Mouse (Mus musculus) midbrain, embryonic 16.5 days (tissue): ENCODE measurements at regions not wholly inside any gene's neighbourhood (a gene's known extent, or its start where the extent isn't known, plus 50 kb on each side); places are given as distances from the start of the nearest gene placed in this dataset.

Experiments
- ATAC-seq: fragments of 200-750 bp; cut with Nextera tagmentation; 2 replicates; pipeline ENCODE4 v1.8.0; 2017; ENCODE audit warnings: moderate TSS enrichment
- H3K27ac ChIP-seq: fragments of 300-500 bp; sonication (generic); 2 replicates; pipeline ENCODE4 v1.5.1; 2014; ENCODE audit warnings: mild to moderate bottlenecking, low read length, mixed read lengths
- H3K27me3 ChIP-seq: fragments of 300-500 bp; sonication (generic); 2 replicates; pipeline ENCODE4 v1.6.1; 2014; ENCODE audit warnings: low read depth, low read length, mixed read lengths; ENCODE audit not compliant: control insufficient read depth, insufficient read depth
- H3K36me3 ChIP-seq: fragments of 300-500 bp; sonication (generic); 2 replicates; pipeline ENCODE4 v1.6.1; 2014; ENCODE audit warnings: mild to moderate bottlenecking, low read length, moderate library complexity, mixed read lengths; ENCODE audit not compliant: control insufficient read depth, insufficient read depth
- H3K4me1 ChIP-seq: fragments of 300-500 bp; sonication (generic); 2 replicates; pipeline ENCODE4 v1.6.1; 2014; ENCODE audit warnings: mild to moderate bottlenecking, low read length, mixed read lengths; ENCODE audit not compliant: control insufficient read depth, insufficient read depth
- H3K4me2 ChIP-seq: fragments of 300-500 bp; sonication (generic); 2 replicates; pipeline ENCODE4 v1.6.1; 2014; ENCODE audit warnings: mild to moderate bottlenecking, low read length, mixed read lengths
- H3K4me3 ChIP-seq: fragments of 300-500 bp; sonication (generic); 2 replicates; pipeline ENCODE4 v1.5.1; 2014; ENCODE audit warnings: low read depth, mild to moderate bottlenecking, low read length, moderate library complexity, mixed read lengths
- H3K9ac ChIP-seq: fragments of 300-500 bp; sonication (generic); 2 replicates; pipeline ENCODE4 v1.6.1; 2014; ENCODE audit warnings: low read depth, low read length, mixed read lengths
- H3K9me3 ChIP-seq: fragments of 300-500 bp; sonication (generic); replicated peaks from 2 replicates; pipeline ENCODE4 v1.6.1; 2014; ENCODE audit warnings: mild to moderate bottlenecking, low read length, mixed read lengths; ENCODE audit not compliant: control insufficient read depth, poor library complexity, severe bottlenecking
- WGBS: fragments of 180-500 bp; shearing (Covaris S2); extraction: QIAGEN DNeasy Blood & Tissue Kit; methylation state at CpG from one replicate; pipeline ENCODE4 v1.1.7; 2014; 5-methylcytosine and 5-hydroxymethylcytosine counted together

GRCm38 (mm10) chr4:75884371-75884770, 606.3 kb upstream of the Dmac1 start:
- Histone ChIP-seq H3K4me1 (no peaks in the 10 kb centered on the region), H3K27me3 (no peaks in the 10 kb centered on the region), H3K9ac (no peak overlapping the region), H3K4me2 (no peak overlapping the region), H3K36me3 (no peaks in the 10 kb centered on the region), H3K9me3 (no peaks in the 10 kb centered on the region), H3K27ac (no peak overlapping the region), H3K4me3 (no peak overlapping the region)
- WGBS: 96% methylated on average over 4 of the region's 4 CpGs
- ATAC-seq: no peak

GRCm38 (mm10) chr4:75869771-75870170, 591.7 kb upstream of the Dmac1 start:
- Histone ChIP-seq H3K27ac (no peak overlapping the region), H3K4me3 (no peak overlapping the region), H3K9ac (no peak overlapping the region), H3K36me3 (no peaks in the 10 kb centered on the region), H3K4me2 (no peak overlapping the region), H3K9me3 (no peaks in the 10 kb centered on the region), H3K4me1 (no peaks in the 10 kb centered on the region), H3K27me3 (no peaks in the 10 kb centered on the region)
- WGBS: 78% methylated on average over 1 of the region's 1 CpGs
- no peak for ATAC-seq

DNA sequence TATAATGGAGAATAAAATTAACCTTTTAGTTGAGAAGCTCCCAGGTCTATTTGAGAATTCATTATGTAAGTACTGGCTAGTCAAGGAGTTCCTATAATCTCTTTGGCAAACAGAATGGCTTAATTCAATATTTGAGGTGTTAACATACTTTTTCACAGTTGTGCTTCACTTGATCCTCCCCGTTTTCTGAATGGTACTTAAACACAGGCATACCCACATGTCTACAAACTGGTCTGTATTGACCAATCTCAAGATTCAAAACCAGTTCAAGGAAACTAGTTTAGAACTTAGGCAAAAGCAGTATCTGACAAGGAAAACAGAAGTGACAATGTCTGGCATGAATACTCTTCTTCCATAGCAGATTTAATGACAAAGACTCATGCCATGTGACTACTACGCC, 583.0 kb upstream of the Dmac1 start:
- Histone ChIP-seq H3K4me3 (no peak overlapping the region), H3K4me1 (peaks cover 4% of the 10 kb centered on the region; the same call in 1 of the 2 replicates), H3K36me3 (no peaks in the 10 kb centered on the region), H3K27me3 (no peaks in the 10 kb centered on the region), H3K4me2 (no peak overlapping the region), H3K9ac (no peak overlapping the region), H3K27ac (no peak overlapping the region), H3K9me3 (no peaks in the 10 kb centered on the region)
- ATAC-seq: no peak
- WGBS: 66% methylated on average over 2 of the region's 2 CpGs

GRCm38 (mm10) chr4:75857769-75858408, 579.8 kb upstream of the Dmac1 start:
- H3K27me3 ChIP-seq: no peaks in the 10 kb centered on the region
- no peaks in the 10 kb centered on the region for H3K9me3 ChIP-seq
- peak; percentile 78 for ATAC-seq
- no peaks in the 10 kb centered on the region for H3K36me3 ChIP-seq
- no peak overlapping the region for H3K9ac ChIP-seq
- H3K27ac ChIP-seq: no peak overlapping the region
- 49% methylated on average over 2 of the region's 2 CpGs for WGBS
- H3K4me3 ChIP-seq: no peak overlapping the region
- peaks cover 4% of the 10 kb centered on the region; the same call in 1 of the 2 replicates for H3K4me1 ChIP-seq
- H3K4me2 ChIP-seq: no peak overlapping the region

DNA sequence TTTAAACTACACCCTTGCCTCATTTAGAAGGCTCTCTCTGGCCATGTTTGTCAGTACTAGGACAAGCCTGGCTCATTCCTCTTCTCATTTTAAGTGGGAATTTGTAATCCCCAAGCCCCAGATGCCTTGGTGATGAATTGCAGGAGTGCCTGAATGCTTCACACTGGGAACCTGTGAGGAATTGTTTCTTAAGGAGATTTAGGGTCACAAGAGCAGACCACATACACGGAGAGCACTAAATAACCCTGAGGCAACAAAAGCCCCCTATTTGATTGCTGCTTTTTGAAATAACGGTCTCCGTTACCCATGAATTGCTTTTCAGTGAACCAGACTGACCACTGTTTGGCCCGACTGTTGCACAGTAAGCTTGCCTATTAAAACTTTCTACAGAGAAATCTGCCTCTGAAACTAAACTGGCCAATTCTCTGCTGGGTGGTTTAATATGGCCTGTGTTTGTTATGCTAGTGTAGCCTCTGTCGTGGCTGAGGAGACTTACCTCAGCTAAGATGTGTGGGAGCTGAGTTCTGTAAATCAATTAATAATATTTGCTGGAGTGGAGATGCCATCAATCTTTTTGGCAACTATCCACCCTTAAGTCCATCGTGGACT, 577.7 kb upstream of the Dmac1 start:
- H3K9ac ChIP-seq: no peak overlapping the region
- no peak for ATAC-seq
- H3K4me3 ChIP-seq: no peak overlapping the region
- H3K27me3 ChIP-seq: no peaks in the 10 kb centered on the region
- no peak overlapping the region for H3K4me2 ChIP-seq
- peaks cover 4% of the 10 kb centered on the region; the same call in 1 of the 2 replicates for H3K4me1 ChIP-seq
- no peaks in the 10 kb centered on the region for H3K36me3 ChIP-seq
- H3K27ac ChIP-seq: no peak overlapping the region
- no peaks in the 10 kb centered on the region for H3K9me3 ChIP-seq
- WGBS: 23% methylated on average over 6 of the region's 6 CpGs

GRCm38 (mm10) chr4:75850343-75850742, 572.2 kb upstream of the Dmac1 start:
- no peak for ATAC-seq
- Histone ChIP-seq H3K36me3 (no peaks in the 10 kb centered on the region), H3K27ac (no peak overlapping the region), H3K9me3 (no peaks in the 10 kb centered on the region), H3K4me1 (no peaks in the 10 kb centered on the region), H3K4me2 (no peak overlapping the region), H3K27me3 (no peaks in the 10 kb centered on the region), H3K9ac (no peak overlapping the region), H3K4me3 (no peak overlapping the region)
- WGBS: 70% methylated on average over 2 of the region's 2 CpGs

- 95% methylated on average over 6 of the region's 6 CpGs for WGBS
- no peaks in the 10 kb centered on the region for H3K9me3 ChIP-seq
- H3K9ac ChIP-seq: no peak overlapping the region
- H3K27me3 ChIP-seq: no peaks in the 10 kb centered on the region
- no peak for ATAC-seq
- H3K27ac ChIP-seq: no peak overlapping the region
- H3K36me3 ChIP-seq: no peaks in the 10 kb centered on the region
- no peak overlapping the region for H3K4me3 ChIP-seq
- no peaks in the 10 kb centered on the region for H3K4me1 ChIP-seq
- H3K4me2 ChIP-seq: no peak overlapping the region
These were observed 569.7 kb upstream of the Dmac1 start for GRCm38 (mm10) chr4:75847675-75848385.

DNA sequence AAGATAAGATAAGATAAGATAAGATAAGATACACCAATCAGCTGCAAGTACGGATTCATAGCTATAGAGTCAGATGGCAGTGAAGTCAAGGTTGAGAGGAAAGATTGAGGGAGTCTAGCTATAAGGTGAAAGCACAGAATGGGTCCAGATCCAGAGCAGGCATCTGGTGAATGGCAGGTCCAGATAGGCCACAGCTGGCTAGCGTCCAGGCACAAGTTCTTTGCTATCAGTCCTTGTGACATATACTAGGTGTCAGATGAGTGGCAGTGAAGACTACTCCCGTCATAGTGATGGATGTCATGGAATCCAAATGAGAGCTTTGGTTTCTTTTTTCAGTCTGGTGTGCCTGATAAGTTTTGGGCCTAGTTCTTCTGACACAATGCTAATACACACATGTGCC, 566.9 kb upstream of the Dmac1 start:
- no peaks in the 10 kb centered on the region for H3K36me3 ChIP-seq
- H3K4me1 ChIP-seq: no peaks in the 10 kb centered on the region
- no peak overlapping the region for H3K4me2 ChIP-seq
- no peak overlapping the region for H3K9ac ChIP-seq
- H3K4me3 ChIP-seq: no peak overlapping the region
- no peaks in the 10 kb centered on the region for H3K27me3 ChIP-seq
- WGBS: 87% methylated on average over 3 of the region's 3 CpGs
- H3K9me3 ChIP-seq: no peaks in the 10 kb centered on the region
- no peak for ATAC-seq
- no peak overlapping the region for H3K27ac ChIP-seq

DNA sequence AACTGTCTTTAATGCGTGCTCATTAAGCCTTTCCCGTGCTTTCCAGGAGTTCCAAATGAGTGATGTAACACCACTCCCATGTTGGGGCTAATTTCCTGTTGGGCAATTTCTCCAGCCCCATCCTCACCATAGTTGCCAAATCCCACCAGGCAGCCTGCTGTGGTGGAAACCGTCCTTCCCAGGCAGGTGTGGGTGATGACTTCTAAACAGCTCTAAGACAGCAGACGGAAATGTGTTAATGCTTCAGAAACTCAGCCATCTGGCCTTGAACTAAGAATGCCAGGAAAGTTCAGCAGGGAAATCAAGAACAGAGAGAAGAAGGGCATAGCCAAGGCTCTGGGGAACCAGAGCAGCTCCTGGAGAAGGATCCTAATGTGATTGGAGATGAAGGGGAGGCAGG, 560.5 kb upstream of the Dmac1 start:
- H3K9me3 ChIP-seq: no peaks in the 10 kb centered on the region
- H3K4me1 ChIP-seq: no peaks in the 10 kb centered on the region
- no peak overlapping the region for H3K4me2 ChIP-seq
- no peak overlapping the region for H3K4me3 ChIP-seq
- WGBS: 65% methylated on average over 4 of the region's 4 CpGs
- H3K27ac ChIP-seq: no peak overlapping the region
- H3K27me3 ChIP-seq: no peaks in the 10 kb centered on the region
- H3K36me3 ChIP-seq: no peaks in the 10 kb centered on the region
- ATAC-seq: no peak
- H3K9ac ChIP-seq: no peak overlapping the region
